Mouse (Mus musculus) c-Kit-positive CD71-positive TER-119-positive erythroid progenitor cells, embryonic 14.5 days (primary cell): ENCODE data around the gene Btrc.

Experiments used
- DNase-seq: peaks from one replicate; pipeline ENCODE4 v3.0.0-alpha.2; 2013; ENCODE audit warnings: low spot score

Btrc gene

DNA sequence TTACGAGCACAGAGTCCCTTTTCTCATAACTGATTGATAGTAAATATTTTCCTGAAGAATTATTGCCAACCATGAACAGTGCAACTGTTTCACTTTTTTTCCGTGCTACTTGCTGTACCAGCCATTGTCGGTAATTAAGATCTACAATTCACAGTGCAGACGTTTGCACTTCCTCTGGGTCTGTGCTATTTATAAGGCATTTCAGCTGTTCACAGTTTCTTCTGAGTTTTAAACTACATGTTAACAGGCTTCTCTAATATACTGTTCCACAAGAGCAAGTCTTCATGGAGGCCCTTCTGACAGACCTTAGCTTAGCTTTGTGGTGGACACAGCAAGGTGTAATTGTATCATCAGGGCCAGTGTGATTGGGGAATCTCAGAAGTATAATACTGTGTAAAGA, 111.2 kb downstream of the Btrc start:
- no peak for DNase-seq

DNA sequence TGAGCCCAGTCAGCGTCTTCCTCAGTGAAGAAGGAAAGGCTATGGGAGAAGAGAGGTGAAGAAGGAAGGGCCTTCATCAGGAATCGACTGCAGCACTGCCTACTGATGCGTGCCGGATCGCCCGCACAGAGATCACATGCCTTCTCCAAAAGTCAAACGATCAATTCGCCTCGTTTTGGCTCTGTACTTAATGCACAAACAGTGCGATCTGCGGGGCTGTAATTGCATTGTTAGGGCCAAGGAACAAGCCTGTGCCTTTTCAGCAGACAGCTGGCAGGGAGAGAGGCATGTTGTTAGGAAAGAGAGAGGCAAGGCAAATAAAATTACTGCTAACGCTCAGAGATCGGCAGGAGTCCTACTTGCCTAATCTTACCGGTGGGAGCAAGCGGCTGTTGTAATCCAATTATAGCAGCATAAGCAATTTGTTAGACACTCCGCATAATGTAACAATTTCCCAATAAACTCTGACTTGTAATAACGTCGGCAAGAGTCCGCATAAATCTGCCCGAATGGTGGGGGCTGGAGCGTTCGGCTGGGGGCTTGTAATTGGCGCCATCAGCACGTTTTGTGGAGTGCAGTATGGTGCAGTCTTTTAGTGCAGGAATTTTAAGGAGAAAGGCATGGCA, 112.5 kb downstream of the Btrc start:
- DNase-seq, result no peak

DNA sequence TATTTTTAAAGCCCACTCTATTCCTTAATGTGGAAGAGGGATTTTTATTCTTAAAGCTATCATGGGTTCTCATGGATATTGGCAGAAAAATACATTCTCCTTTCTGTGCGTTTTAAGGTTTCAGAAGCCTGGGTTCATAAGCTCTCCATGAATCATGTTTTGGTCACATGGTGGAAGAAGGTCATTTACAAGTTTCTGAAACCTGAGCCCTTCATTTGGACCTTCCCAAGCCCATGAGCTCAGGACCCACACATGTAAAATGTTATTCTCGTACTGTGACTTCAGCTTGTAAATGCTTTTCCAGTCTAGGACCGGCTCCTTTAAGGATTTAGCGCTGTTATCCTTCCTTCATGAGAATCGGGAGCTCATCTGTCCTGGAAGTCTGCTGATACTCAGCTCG, 116.0 kb downstream of the Btrc start:
- no peak for DNase-seq

DNA sequence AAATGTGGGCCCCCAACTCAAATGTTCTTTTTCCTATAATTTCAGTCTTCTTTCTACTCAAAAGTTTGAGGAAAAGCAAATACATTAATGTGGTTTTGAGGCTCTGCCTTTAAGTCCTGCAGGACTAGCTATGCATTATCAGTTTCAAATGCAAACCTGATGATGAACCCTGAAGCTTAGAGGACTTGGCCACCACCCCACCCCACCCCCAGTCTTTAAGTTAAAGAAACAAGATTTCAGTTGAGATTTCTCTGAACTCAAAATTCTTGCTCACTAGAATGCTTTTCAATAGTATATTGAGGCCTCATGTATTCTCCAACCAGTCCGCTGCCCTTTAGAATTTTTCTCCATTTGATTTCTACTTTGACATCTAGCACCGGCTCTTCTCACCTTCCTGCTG, 117.0 kb downstream of the Btrc start:
- no peak for DNase-seq

DNA sequence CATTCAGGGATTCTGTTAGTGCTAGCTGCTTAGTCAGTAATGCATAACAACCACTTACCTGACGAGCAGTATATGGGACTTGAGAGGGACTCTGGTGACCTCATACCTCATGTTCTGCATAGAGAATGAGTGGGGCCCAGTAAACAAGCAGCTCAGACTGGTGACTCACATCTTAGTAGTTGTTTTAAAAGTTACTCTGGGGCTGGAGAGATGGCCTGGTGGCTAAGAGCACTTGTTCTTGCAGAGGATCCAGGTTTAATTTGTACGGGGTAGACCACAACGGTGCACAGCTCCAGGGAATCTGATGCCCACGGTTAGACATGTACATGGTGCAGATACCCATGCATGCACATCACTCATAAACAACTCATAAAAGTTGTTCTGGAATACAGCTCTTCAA, 117.4 kb downstream of the Btrc start:
- DNase-seq, result no peak

DNA sequence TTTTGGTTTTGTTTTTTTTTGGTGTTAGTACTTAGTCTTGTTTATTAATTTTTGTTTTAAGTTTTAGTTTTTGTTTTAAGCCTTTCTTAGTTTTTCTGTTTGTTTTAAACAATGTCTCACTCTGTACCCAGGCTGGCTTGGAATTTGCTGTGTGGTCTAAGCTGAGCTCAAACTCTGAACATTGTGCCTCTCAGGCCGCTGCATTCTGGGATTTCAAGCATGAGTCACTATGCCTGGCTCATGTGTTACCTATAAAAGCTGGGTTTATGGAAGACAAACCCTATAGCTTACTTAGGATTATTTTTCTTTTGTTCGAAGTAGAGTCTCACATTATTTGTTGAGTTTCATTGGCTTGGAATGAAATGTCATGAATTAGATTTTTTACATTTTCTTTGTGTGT, 119.9 kb downstream of the Btrc start:
- no peak for DNase-seq

DNA sequence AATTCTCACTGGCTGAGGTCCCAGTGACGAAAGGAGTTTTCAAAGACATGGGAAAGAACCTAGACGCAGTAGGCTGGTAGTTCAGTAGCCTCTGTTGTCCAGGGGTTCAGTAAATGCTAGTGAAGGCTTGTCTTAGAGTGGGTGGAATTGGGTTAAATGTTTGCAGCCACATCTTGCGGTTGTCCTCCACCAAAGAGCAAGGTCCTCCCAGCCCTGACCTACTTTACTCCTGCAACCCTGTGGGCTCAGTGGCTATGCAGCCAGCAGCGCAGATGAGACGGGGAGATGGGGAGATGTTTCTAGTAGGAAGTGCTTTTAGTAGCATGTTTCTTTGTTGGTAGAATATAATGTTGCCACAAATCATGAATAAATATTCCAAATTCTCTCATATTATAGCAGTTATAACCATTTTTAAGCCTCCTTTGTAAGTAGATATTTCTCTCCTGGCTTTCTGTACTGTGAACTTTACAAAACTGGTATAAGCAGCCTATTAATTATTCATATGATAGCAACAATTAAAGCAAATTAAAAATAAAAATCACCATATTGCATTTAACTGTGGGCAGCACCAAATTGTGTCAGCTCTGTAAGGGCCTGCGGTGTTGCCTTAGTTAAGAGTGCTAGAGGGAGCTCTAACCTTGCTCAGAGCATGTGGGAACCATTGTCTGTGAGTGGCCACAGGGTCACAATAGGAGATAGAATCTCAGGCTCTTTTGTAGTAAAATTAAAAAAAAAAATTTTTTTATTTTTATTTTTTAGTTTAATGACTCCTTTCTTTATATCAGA, 122.9 kb downstream of the Btrc start:
- no peak for DNase-seq

DNA sequence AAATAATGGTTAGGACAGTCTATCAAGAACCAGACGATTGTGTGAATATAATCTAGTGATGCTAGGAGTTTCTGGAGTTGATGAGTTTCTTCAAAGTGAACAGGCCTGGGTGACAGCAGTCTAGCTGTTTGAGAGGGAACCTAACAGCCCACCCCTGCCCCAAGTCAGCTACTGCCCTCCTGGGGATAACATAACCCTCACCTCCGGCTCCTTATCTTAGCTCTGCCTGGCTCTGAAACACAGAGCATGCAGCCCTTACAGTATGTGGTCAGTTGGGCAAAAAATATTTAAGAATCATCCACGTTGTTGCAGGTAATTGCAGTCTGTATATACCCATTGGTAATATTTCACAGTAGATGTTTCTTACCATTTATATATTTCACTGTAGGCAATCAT, 123.5 kb downstream of the Btrc start:
- no peak for DNase-seq

DNA sequence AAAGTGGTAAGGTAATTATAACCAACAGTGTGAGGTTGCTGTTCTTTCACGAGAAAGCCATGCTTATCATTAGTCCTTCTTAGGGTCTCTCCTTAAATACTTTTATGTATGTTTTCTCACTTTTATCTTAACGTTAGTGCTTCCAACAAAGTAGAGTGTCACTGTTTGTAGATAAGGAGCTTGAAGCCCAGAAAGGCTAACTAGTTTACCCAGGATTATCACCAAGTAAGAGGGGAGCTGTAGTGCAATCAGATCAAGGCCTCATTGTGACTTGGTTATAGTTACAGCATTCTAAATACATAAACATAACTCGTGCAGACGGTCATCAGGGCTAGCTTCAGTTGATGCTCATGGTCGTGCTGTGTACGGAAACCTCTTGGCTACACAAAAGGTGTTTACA, 126.4 kb downstream of the Btrc start:
- DNase-seq, result no peak

DNA sequence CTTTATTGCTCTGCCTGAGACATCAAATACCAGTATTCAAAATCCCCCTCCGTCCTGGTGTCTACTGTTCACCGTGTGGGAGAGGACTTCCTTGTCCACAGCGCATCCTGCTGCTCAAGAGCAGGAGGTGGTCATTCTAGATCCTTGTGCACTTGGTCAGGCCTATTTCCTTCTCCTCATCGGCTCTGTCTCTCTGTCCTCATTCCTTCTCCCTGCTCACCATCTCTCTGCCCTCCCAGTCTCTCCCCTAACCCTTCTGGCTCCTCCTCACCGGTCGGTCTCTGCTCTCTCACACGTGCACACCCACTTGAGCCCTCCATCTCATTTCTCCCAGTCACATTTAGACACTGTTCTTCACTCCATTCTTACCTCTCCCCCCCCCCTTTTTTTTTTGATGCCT, 127.7 kb downstream of the Btrc start:
- no peak for DNase-seq

DNA sequence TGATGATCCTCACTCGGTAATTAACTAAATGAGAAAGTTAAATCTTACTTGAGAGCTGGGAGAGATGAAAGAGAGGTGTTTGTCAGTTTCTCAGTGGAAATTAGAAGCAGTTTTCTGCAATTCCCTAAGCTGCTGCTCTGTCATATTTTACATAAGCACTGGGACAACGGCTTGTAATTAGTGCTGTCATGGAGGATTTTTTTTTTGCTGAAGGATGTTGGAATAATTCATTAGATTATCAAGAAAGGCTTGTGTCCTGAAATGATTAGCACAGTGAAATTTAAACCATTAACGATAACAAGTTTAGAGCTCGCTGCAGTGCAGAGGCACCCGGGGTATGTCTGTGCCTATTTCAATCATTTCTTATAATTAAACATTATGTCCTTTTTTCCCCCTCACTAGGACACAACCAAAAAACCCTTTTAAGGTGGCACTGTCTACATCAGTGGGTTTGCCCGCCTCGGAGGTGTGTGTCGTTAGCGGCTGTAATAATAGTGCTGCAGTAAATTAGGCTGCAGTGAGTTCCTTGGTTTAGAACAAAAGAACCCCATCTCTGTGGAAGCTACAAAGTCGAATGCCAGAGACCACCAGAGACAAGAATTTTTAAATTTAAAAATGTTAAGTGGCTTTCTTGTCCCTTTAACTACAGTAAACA, 130.7 kb downstream of the Btrc start:
- DNase-seq, result no peak

DNA sequence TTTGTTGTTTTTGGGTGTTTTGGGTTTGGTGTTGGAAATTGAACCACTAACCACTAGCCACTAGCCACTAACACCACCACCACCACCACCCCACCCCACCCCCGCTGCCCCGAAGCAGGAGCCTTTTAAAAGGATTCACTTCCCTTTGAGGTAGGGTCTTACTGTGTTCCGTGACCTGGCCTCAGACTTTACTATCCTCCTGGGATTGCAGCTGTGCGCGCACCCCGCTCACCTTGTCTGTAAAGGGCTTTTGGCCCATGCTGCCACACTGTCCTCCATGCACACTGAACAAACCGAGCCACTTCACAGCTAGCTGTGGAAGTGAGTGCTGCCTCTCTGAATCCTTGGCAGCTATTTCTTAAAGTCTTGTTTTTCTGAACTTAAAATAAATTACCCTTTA, 141.9 kb downstream of the Btrc start:
- no peak for DNase-seq

DNA sequence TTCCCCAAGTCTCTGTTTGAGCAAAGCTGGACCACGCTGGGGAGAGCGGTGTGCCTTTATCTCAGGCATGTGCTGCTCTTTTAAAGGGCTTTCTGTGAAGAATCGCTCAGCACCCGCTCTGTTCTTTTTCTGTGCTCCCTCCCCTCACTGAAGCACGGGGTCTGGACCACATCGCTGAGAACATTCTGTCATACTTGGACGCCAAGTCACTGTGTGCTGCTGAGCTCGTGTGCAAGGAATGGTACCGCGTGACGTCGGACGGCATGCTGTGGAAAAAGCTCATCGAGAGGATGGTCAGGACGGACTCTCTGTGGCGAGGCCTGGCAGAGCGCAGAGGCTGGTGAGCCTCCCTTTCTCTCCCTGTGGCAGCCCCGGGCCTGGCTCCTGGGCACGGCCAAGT, 144.0 kb downstream of the Btrc start:
- no peak for DNase-seq

DNA sequence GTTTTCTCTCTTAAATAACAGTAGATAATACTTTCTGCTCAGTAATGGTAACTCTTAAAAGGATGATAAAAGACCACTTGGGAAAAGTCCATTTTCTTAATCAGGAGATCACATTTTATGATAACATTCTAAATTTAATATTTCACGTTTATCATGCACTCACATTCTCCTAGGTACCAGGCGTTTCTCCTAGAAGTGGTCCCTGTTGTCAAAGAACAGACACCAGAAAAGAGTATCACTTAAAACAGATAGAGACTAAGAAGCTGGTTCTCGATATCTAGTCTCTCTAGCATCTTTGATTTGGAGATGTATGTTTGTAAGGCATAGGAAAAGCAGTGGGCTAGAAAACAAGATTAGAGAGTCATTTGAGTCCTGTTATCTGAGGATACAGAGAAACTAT, 147.1 kb downstream of the Btrc start:
- DNase-seq, result peak; percentile 25

DNA sequence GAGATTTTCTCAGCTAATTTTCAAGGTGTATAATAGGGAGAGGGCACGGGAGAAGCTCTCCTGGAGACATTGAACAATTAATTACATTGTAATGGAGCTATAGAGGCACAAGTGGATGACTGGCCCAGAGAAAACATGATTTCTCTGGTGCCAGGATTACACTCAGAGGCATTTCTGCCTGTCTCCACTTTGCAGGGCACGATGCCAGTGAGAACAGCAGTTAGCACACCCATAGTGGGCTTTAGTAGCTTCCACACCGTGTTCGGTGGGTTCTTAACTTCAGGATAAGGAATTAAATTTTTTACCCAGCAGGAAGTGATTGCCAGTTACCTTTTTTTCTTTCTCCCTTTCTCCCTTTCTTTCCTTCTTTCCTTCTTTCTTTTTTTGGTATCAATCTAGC, 147.9 kb downstream of the Btrc start:
- no peak for DNase-seq

DNA sequence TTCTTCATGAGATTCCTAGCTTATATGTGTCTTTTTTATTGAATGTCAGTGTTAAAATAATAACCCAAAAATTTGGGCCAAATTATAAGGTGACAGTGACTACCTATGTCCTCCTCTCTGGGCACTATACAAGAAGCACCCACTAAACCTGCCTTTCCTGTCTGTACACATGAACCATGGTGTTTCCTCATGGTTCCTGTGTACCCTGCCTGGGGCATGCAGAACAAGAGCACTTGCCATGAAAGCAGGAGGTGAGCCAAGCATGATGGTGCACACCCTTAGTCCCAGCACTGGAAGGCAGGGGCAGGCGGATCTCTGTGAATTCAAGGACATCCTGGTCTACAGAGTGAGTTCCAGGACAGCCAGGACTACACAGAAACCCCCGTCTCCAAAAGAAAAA, 151.8 kb downstream of the Btrc start:
- DNase-seq, result no peak

DNA sequence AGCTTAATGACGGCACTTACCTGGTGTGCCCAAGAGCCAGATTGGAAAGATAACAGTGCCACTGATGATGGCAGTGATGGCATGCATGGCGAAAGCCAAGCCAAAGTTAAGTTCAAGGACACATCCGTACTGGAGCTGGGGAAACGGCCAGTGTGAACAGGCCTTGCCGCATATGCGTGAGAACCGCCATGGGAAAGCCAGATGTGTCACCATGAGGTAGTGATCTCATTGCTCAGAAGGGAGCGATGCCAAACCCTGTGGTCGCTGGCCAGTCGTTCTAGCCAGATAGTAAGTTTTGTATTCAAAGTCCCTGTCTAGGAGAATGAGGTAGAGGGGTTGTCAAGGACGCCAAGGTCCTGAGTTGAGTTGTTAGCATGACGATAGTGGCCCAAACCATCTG, 152.7 kb downstream of the Btrc start:
- DNase-seq, result no peak

DNA sequence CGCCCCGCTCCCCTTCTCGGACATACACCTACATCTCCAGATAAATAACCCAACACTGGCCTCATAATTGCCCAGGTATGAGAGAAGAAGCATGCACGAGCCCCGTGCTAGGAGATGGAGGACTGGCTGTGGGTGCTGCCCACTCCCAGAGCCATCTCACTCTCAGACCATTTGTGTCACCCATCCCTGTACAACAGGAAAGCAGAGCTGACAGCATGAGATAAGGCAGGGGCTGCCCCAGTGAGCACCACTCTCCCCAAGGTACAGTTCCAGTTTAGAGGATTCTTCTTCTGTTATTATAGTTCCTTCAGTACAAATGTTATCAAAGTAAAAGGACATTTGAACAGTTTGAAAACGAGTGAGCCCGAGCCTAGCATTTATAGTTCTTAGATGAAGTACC, 163.8 kb downstream of the Btrc start:
- no peak for DNase-seq

DNA sequence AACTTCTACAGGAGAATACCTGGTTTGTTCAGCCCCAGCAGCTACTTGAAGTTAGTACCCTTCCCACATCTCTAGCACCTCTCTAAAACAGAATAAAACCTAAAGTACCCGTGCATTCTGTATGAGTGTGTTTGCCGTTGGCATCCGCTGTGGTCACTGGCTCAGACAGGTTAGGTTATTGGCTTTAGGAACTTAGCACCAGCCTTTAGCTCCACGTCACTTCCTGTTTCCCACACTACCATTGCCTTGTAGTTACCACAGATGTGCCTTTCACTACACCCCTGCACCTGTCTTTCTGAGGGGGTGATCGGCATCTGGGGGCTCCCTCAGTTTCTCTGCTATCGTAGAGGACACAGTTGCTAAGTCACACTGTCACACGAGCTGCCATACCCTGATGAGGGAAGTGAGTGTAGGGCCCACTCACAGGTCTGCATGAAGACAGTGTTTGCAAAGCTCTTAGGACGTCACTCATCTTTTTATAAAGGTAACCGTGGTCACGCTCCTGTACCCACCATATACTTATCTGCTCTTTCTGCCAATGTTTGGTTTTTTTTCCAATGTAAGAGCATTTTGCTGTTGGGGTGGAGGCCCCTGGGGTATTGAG, 164.5 kb downstream of the Btrc start:
- no peak for DNase-seq

DNA sequence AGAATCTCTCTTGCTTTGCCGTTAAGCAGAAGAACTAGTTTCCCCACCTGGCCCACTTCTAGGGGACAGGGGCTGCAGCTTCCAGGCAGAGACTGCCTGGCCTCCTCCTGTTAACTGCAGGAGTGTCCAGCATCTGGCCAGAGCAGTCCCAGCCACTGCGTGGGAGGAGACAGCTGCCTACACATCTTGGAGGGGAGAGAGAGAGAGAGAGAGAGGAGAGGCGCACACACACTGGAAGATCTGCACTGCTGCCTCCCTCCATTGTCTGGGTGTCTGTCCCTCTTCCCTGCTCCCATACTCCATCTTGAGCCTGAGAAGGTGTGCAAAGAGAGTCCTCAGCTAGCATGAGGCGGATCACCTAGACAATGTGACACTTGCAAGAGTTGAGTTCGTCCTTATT, 165.8 kb downstream of the Btrc start:
- no peak for DNase-seq

DNA sequence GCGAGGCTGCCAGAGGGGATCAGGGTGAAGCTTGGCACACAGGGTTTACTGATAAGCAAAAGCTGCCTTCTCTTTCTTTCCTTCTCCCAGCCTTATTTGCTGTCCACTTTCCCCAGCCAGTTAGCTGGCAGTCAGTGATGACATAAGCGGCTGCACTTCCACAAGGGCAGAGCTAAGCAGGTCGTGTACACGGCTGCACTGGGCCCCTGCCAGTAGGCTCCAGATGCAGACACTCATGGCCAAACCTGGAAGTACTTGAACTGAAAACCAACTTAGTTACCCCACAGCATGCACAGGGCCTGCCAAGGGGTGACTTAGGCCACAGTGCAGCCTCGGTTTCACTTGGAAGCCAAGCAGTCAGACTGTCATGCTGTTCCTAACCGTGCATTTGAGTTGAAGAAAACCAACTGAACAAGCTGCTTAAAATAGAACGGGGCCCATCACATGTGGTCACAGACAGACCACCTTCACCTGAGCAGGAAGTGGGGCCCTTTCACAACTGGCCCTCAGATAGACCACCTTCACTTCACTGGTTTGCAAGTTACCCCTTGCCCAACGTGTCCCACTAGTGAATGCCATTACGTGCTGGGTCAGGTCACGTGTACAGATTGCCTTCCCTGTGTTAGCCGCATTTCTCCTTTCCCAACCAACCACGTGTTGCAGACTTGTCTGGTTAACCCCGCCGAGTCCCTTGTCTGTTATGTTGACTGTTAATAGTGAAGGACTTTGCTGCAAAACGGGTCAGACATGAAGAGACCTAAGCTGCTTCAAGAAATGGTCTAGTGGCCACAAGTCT, 166.9 kb downstream of the Btrc start:
- DNase-seq, result no peak

DNA sequence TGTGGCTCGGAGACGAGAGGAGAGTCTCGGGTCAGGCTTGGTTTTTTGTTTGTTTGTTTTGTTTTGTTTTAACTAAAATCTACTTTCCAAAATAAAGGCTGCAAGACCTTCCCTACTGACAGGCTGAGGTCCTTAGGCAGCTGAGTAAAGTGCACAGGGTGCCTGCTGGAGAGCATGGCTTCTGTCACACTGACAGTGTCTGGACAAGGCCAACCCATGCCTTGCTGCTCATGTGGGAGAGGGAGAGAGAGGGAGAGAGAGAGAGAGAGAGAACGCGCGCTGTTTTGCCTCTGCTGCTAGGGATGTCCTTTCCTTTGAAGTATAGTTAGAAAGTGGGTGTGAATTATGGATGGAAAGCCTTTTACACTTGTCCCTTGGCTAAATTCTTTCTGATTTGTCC, 168.0 kb downstream of the Btrc start:
- no peak for DNase-seq
